ENCODE assay signal across 8 mouse cellular contexts in the genomic region with DNA sequence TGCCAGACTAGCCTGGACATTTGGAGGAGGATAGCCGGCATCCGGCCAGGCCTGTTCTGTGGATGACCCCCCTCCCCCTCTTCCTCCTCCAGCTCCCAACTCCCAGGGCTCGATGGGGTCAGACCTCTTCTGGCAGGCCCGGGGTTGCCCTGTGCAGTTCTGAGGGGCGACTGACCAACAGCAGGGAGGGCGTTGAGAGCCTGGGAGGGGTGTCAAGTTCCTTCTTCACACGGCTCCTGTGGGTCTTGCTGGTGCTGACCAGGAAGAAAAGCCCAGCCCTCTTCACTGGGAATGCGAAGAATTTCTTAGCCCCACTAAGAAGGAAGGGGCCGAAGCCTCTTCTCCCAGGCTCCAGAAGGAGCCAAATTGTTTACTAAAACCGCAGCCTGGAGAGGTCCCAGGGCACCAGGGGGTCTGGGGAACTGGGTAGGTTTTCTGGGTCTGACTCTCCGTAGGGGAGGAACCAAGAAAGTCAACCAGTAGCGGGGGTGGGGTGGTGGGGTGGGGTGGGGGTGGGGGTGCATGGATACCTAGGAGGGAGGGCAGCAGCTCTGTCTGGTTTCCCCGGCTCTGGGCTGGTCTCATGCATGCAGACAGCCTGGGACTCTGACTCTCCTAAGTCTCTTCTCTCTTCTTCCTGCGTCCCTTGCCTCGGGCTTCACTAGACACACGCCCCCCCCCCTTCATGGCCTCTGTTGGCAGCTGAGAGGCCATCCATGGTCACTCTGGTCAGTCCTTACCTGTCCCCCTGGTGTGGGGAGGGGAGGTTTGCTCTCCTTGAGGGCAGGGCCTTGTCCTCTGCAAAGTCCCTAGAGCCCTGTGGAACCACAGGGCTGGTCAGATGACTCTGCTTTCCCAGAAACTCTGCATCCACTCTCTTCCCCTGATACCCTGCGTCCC. TPM values are rescaled to one million over a fixed set of nuclear protein-coding genes. Genes with fewer than 3 reads are reported as not detected.
DNase-seq lines count a peak whose midpoint lies in the region; ATAC-seq and TF ChIP-seq lines count a peak whose summit lies in the region.

No protein-coding gene starts in this region.

- WGBS in embryonic facial prominence, embryonic 11.5 days, result 9% methylated on average over 16 of the region's 17 CpGs
- WGBS in kidney, postnatal 0 days, result 8% methylated on average over 17 of the region's 17 CpGs

- intact Hi-C loops in left cerebral cortex, postnatal 25 days (cut with DNase I), result no loop called here

- peak overlapping the region; percentile 29; the same call in 1 of the 2 replicates for H3K4me2 ChIP-seq in embryonic facial prominence, embryonic 11.5 days (ENCODE audit: low read depth, low read length)
- peak overlapping the region; percentile 8; the same call in 1 of the 2 replicates for H3K4me2 ChIP-seq in kidney, postnatal 0 days (ENCODE audit: low read length)

- TF ChIP-seq CTCF in kidney, postnatal 0 days (IDR thresholded peaks at IDR 0.05; ENCODE audit: low read depth), result no peak

- H3K4me1 ChIP-seq in megakaryocyte, embryonic 14.5 days, result peaks cover 98% of the 10 kb centered on the region
- H3K4me1 ChIP-seq in embryonic facial prominence, embryonic 11.5 days (ENCODE audit: control insufficient read depth, insufficient read depth, low read length), result peaks cover 9% of the 10 kb centered on the region; the same call in 1 of the 2 replicates
- H3K4me1 ChIP-seq in kidney, postnatal 0 days (replicated peaks; ENCODE audit: insufficient read depth, low read length), result peaks cover 20% of the 10 kb centered on the region; the same call in 1 of the 2 replicates

- H3K36me3 ChIP-seq in megakaryocyte, embryonic 14.5 days (replicated peaks; ENCODE audit: low read length), result peaks cover 8% of the 10 kb centered on the region
- no peaks in the 10 kb centered on the region for H3K36me3 ChIP-seq in embryonic facial prominence, embryonic 11.5 days (replicated peaks; ENCODE audit: control insufficient read depth, insufficient read depth, low read depth, low read length)
- H3K36me3 ChIP-seq in kidney, postnatal 0 days (ENCODE audit: insufficient read depth, low read length), result no peaks in the 10 kb centered on the region

- peak overlapping the region; percentile 37 for H3K9ac ChIP-seq in embryonic facial prominence, embryonic 11.5 days (replicated peaks; ENCODE audit: low read length)
- H3K9ac ChIP-seq in kidney, postnatal 0 days (ENCODE audit: low read depth, low read length), result peak overlapping the region; percentile 19

- no peak for ATAC-seq in megakaryocyte, adult 5-6 weeks (ENCODE audit: poor library complexity, severe bottlenecking)
- peak; percentile 72 for ATAC-seq in embryonic facial prominence, embryonic 11.5 days (replicated peaks; ENCODE audit: insufficient number of reproducible peaks, low FRiP score, low TSS enrichment, low read depth)
- ATAC-seq in kidney, postnatal 0 days (replicated peaks; ENCODE audit: low FRiP score, low read depth), result peak; percentile 88

- peak overlapping the region; percentile 86 for H3K4me3 ChIP-seq in megakaryocyte, embryonic 14.5 days (replicated peaks)
- H3K4me3 ChIP-seq in embryonic facial prominence, embryonic 11.5 days (ENCODE audit: low read depth, low read length), result no peak overlapping the region
- no peak overlapping the region for H3K4me3 ChIP-seq in kidney, postnatal 0 days (replicated peaks; ENCODE audit: low read depth, low read length)

- no peaks in the 10 kb centered on the region for H3K27me3 ChIP-seq in megakaryocyte, embryonic 14.5 days (replicated peaks)
- H3K27me3 ChIP-seq in embryonic facial prominence, embryonic 11.5 days (ENCODE audit: control insufficient read depth, insufficient read depth, low read length), result no peaks in the 10 kb centered on the region
- no peaks in the 10 kb centered on the region for H3K27me3 ChIP-seq in kidney, postnatal 0 days (ENCODE audit: insufficient read depth, low read length)

- DNase-seq in embryonic facial prominence, embryonic 11.5 days (ENCODE audit: low spot score), result peak; percentile 71
- DNase-seq in kidney, postnatal 0 days (ENCODE audit: low spot score), result peak; percentile 97
- DNase-seq in lung, postnatal 25 days (ENCODE audit: low spot score), result peak; percentile 80
- no peak for DNase-seq in adrenal gland, adult (ENCODE audit: inconsistent age in 2 of 2, low spot score in 1 of 2)
- DNase-seq in layer of hippocampus, adult 11-12 months (ENCODE audit: low spot score), result no peak
- no peak for DNase-seq in left cerebral cortex, postnatal 25 days (ENCODE audit: low spot score in 2 of 2)

- H3K27ac ChIP-seq in embryonic facial prominence, embryonic 11.5 days (replicated peaks; ENCODE audit: low read depth, low read length), result peak overlapping the region; percentile 79
- H3K27ac ChIP-seq in kidney, postnatal 0 days, result peak overlapping the region; percentile 97

- H3K9me3 ChIP-seq in megakaryocyte, embryonic 14.5 days, result no peaks in the 10 kb centered on the region
- H3K9me3 ChIP-seq in embryonic facial prominence, embryonic 11.5 days (replicated peaks; ENCODE audit: control insufficient read depth, low read length), result no peaks in the 10 kb centered on the region
- no peaks in the 10 kb centered on the region for H3K9me3 ChIP-seq in kidney, postnatal 0 days (replicated peaks; ENCODE audit: low read length)

RNA-seq across cellular contexts. Expression of a gene that starts 41.1 kb away (rescaled TPM):
- 1,439 and 1,641 TPM in 2 replicates for polyA plus RNA-seq in megakaryocyte, embryonic 14.5 days (2012; ENCODE audit: insufficient read depth, low replicate concordance)
- total RNA-seq in megakaryocyte, adult 5-6 weeks (2015), result 464 and 549 TPM in 2 replicates
- 759 and 878 TPM in 2 replicates for total RNA-seq in megakaryocyte, adult 5-6 weeks (2017)
- polyA plus RNA-seq in embryonic facial prominence, embryonic 11.5 days (2014; fragmentation: Nextera tagmentation; extraction: Ambion mirVana), result 23.4 and 25.1 TPM in 2 replicates
- polyA plus RNA-seq in kidney, postnatal 0 days (2015; fragmentation: Nextera tagmentation; extraction: Ambion mirVana), result 52.9 and 57.2 TPM in 2 replicates
- 10 to 100 TPM; 69.9 to 75.5 TPM for total RNA-seq in left cerebral cortex, postnatal 25 days (2021)

RNA-seq across cellular contexts. Expression of a gene that starts 45.8 kb away (rescaled TPM):
- polyA plus RNA-seq in megakaryocyte, embryonic 14.5 days (2012; ENCODE audit: insufficient read depth, low replicate concordance), result 186 and 405 TPM in 2 replicates
- 162 and 187 TPM in 2 replicates for total RNA-seq in megakaryocyte, adult 5-6 weeks (2015)
- total RNA-seq in megakaryocyte, adult 5-6 weeks (2017), result 23.2 and 39.4 TPM in 2 replicates
- 239 and 248 TPM in 2 replicates for polyA plus RNA-seq in embryonic facial prominence, embryonic 11.5 days (2014; fragmentation: Nextera tagmentation; extraction: Ambion mirVana)
- polyA plus RNA-seq in kidney, postnatal 0 days (2015; fragmentation: Nextera tagmentation; extraction: Ambion mirVana), result 245 and 253 TPM in 2 replicates
- 100 to 1,000 TPM; 132 to 135 TPM for total RNA-seq in left cerebral cortex, postnatal 25 days (2021)

Comparison
In these comparisons a context has a peak if more than half of its experiments do, and no peak if none do; other contexts are left out.
1. DNase-seq: peak in embryonic facial prominence, embryonic 11.5 days (single experiment), kidney, postnatal 0 days (single experiment) and lung, postnatal 25 days (single experiment); none in adrenal gland, adult (0 of 2), layer of hippocampus, adult 11-12 months (single experiment) and left cerebral cortex, postnatal 25 days (0 of 2).
2. RNA of a gene that starts 41.1 kb away (polyA plus RNA-seq): 1,439 to 1,641 TPM in megakaryocyte, embryonic 14.5 days; 52.9 to 57.2 TPM in kidney, postnatal 0 days and 23.4 to 25.1 TPM in embryonic facial prominence, embryonic 11.5 days; every median in the first group is over 10 times any median in the second.